Mouse (Mus musculus) embryonic facial prominence, embryonic 12.5 days (tissue): Measurements from ENCODE around the gene Capzb. TPM values are rescaled to one million over a fixed set of nuclear protein-coding genes. Genes with fewer than 3 reads are reported as not detected.
A peak's percentile ranks its signal among the peaks of the same experiment; 100 is the strongest.

Experiments
- ATAC-seq: fragments of 200-750 bp; cut with Nextera tagmentation; 2 replicates; pipeline ENCODE4 v1.8.0; 2017; ENCODE audit not compliant: insufficient number of reproducible peaks, insufficient read depth, low FRiP score, low TSS enrichment
- H3K27ac ChIP-seq: fragments of 300-500 bp; sonication (generic); 2 replicates; pipeline ENCODE4 v1.5.1; 2016; ENCODE audit warnings: mild to moderate bottlenecking
- H3K27me3 ChIP-seq: fragments of 300-500 bp; sonication (generic); 2 replicates; pipeline ENCODE4 v1.6.1; 2016; ENCODE audit warnings: mild to moderate bottlenecking, moderate library complexity
- H3K36me3 ChIP-seq: fragments of 300-500 bp; sonication (generic); 2 replicates; pipeline ENCODE4 v1.6.1; 2016; ENCODE audit warnings: mild to moderate bottlenecking
- H3K4me1 ChIP-seq: fragments of 300-500 bp; sonication (generic); 2 replicates; pipeline ENCODE4 v1.6.1; 2016
- H3K4me2 ChIP-seq: fragments of 300-500 bp; sonication (generic); replicated peaks from 2 replicates; pipeline ENCODE4 v1.6.1; 2016; ENCODE audit warnings: mild to moderate bottlenecking, moderate library complexity
- H3K4me3 ChIP-seq: fragments of 300-500 bp; sonication (generic); 2 replicates; pipeline ENCODE4 v1.5.1; 2016; ENCODE audit warnings: mild to moderate bottlenecking
- H3K9ac ChIP-seq: fragments of 300-500 bp; sonication (generic); 2 replicates; pipeline ENCODE4 v1.6.1; 2016; ENCODE audit warnings: mild to moderate bottlenecking, moderate library complexity
- H3K9me3 ChIP-seq: fragments of 300-500 bp; sonication (generic); 2 replicates; pipeline ENCODE4 v1.6.1; 2016; ENCODE audit warnings: mild to moderate bottlenecking, moderate library complexity
- WGBS: fragments of 180-500 bp; shearing (Covaris S2); methylation state at CpG from one replicate; pipeline ENCODE4 v1.1.7; 2016; 5-methylcytosine and 5-hydroxymethylcytosine counted together
- polyA plus RNA-seq: library from polyadenylated mRNA; unstranded; fragments of >200 nt; fragmentation: Nextera tagmentation; extraction: Ambion mirVana; gene quantifications from 2 replicates; pipeline ENCODE4 v1.2.1, GENCODE M21; 2016

Capzb gene
- polyA plus RNA-seq, 1 experiment from 2014 or later = 415 TPM

GRCm38 (mm10) chr4:139199703-139200340 is 7.1 kb downstream of the Capzb start:
- no peak overlapping the region for H3K4me2 ChIP-seq
- no peak for ATAC-seq
- H3K27me3 ChIP-seq = no peaks in the 10 kb centered on the region
- H3K9me3 ChIP-seq = no peaks in the 10 kb centered on the region
- no peak overlapping the region for H3K4me3 ChIP-seq
- no peak overlapping the region for H3K9ac ChIP-seq
- WGBS = 94% methylated on average over 8 of the region's 8 CpGs
- no peak overlapping the region for H3K27ac ChIP-seq
- peaks cover 25% of the 10 kb centered on the region for H3K4me1 ChIP-seq
- peaks cover 13% of the 10 kb centered on the region; the same call in 1 of the 2 replicates for H3K36me3 ChIP-seq

- H3K27me3 ChIP-seq = no peaks in the 10 kb centered on the region
- H3K27ac ChIP-seq = no peak overlapping the region
- WGBS = 94% methylated on average over 3 of the region's 3 CpGs
- H3K4me2 ChIP-seq = no peak overlapping the region
- H3K4me3 ChIP-seq = no peak overlapping the region
- H3K9ac ChIP-seq = no peak overlapping the region
- peaks cover 19% of the 10 kb centered on the region; the same call in 1 of the 2 replicates for H3K36me3 ChIP-seq
- H3K4me1 ChIP-seq = peaks cover 20% of the 10 kb centered on the region
- no peaks in the 10 kb centered on the region for H3K9me3 ChIP-seq
- no peak for ATAC-seq
Measured at GRCm38 (mm10) chr4:139200946-139201345, 8.2 kb downstream of the Capzb start.

GRCm38 (mm10) chr4:139202556-139202955 is 9.9 kb downstream of the Capzb start:
- no peaks in the 10 kb centered on the region for H3K27me3 ChIP-seq
- WGBS = 62% methylated on average over 7 of the region's 7 CpGs
- H3K4me3 ChIP-seq = no peak overlapping the region
- H3K4me1 ChIP-seq = peaks cover 18% of the 10 kb centered on the region
- H3K27ac ChIP-seq = no peak overlapping the region
- no peak overlapping the region for H3K9ac ChIP-seq
- no peak for ATAC-seq
- H3K4me2 ChIP-seq = no peak overlapping the region
- no peaks in the 10 kb centered on the region for H3K9me3 ChIP-seq
- H3K36me3 ChIP-seq = peaks cover 14% of the 10 kb centered on the region; the same call in 1 of the 2 replicates

- no peak overlapping the region for H3K27ac ChIP-seq
Measured at GRCm38 (mm10) chr4:139203381-139203780, 10.7 kb downstream of the Capzb start.

GRCm38 (mm10) chr4:139205842-139206241 is 13.1 kb downstream of the Capzb start:
- Histone ChIP-seq H3K27ac (no peak overlapping the region), H3K4me1 (peaks cover 32% of the 10 kb centered on the region), H3K9me3 (no peaks in the 10 kb centered on the region), H3K27me3 (no peaks in the 10 kb centered on the region), H3K9ac (no peak overlapping the region), H3K4me3 (no peak overlapping the region), H3K36me3 (0 out of 2 replicates have a peak, but pooled peaks cover 9% of the 10 kb centered on the region), H3K4me2 (no peak overlapping the region)
- 54% methylated on average over 5 of the region's 5 CpGs for WGBS
- ATAC-seq = no peak

More at GRCm38 (mm10) chr4:139203381-139203780, 10.7 kb downstream of the Capzb start:
- H3K4me3 ChIP-seq = no peak overlapping the region
- H3K36me3 ChIP-seq = peaks cover 14% of the 10 kb centered on the region; the same call in 1 of the 2 replicates
- H3K9ac ChIP-seq = no peak overlapping the region
- 65% methylated on average over 2 of the region's 2 CpGs for WGBS
- no peak overlapping the region for H3K4me2 ChIP-seq
- H3K4me1 ChIP-seq = peaks cover 18% of the 10 kb centered on the region
- no peaks in the 10 kb centered on the region for H3K9me3 ChIP-seq
- no peak for ATAC-seq
- no peaks in the 10 kb centered on the region for H3K27me3 ChIP-seq

- H3K4me3 ChIP-seq = no peak overlapping the region
- H3K4me2 ChIP-seq = no peak overlapping the region
- ATAC-seq = no peak
- H3K36me3 ChIP-seq = 0 out of 2 replicates have a peak, but pooled peaks cover 9% of the 10 kb centered on the region
- H3K27me3 ChIP-seq = no peaks in the 10 kb centered on the region
- H3K4me1 ChIP-seq = peaks cover 39% of the 10 kb centered on the region
- no peak overlapping the region for H3K9ac ChIP-seq
- H3K27ac ChIP-seq = no peak overlapping the region
- no peaks in the 10 kb centered on the region for H3K9me3 ChIP-seq
- 83% methylated on average over 8 of the region's 8 CpGs for WGBS
Measured at GRCm38 (mm10) chr4:139206353-139207045, 13.8 kb downstream of the Capzb start.

- H3K27ac ChIP-seq = peak overlapping the region; percentile 68
- 52% methylated on average over 9 of the region's 9 CpGs for WGBS
- no peak for ATAC-seq
- no peak overlapping the region for H3K4me2 ChIP-seq
- peaks cover 20% of the 10 kb centered on the region; the same call in 1 of the 2 replicates for H3K36me3 ChIP-seq
- H3K4me3 ChIP-seq = no peak overlapping the region
- H3K9me3 ChIP-seq = no peaks in the 10 kb centered on the region
- H3K4me1 ChIP-seq = peaks cover 56% of the 10 kb centered on the region
- no peak overlapping the region for H3K9ac ChIP-seq
- H3K27me3 ChIP-seq = no peaks in the 10 kb centered on the region
Measured at GRCm38 (mm10) chr4:139208236-139209129, 15.8 kb downstream of the Capzb start.

GRCm38 (mm10) chr4:139209130-139209840 is 16.6 kb downstream of the Capzb start:
- peak overlapping the region; percentile 68; the same call in 1 of the 2 replicates for H3K27ac ChIP-seq
- peaks cover 64% of the 10 kb centered on the region for H3K4me1 ChIP-seq
- no peaks in the 10 kb centered on the region for H3K27me3 ChIP-seq
- peaks cover 20% of the 10 kb centered on the region; the same call in 1 of the 2 replicates for H3K36me3 ChIP-seq
- 58% methylated on average over 5 of the region's 5 CpGs for WGBS
- H3K9me3 ChIP-seq = no peaks in the 10 kb centered on the region
- no peak for ATAC-seq
- H3K9ac ChIP-seq = no peak overlapping the region
- no peak overlapping the region for H3K4me2 ChIP-seq
- no peak overlapping the region for H3K4me3 ChIP-seq

- no peak for ATAC-seq
- H3K4me1 ChIP-seq = peaks cover 86% of the 10 kb centered on the region
- no peaks in the 10 kb centered on the region for H3K9me3 ChIP-seq
- H3K4me3 ChIP-seq = no peak overlapping the region
- H3K27ac ChIP-seq = peak overlapping the region; percentile 54; the same call in 1 of the 2 replicates
- H3K9ac ChIP-seq = no peak overlapping the region
- WGBS = 68% methylated on average over 17 of the region's 17 CpGs
- H3K4me2 ChIP-seq = peak overlapping the region; percentile 22; the same call in 1 of the 2 replicates
- H3K36me3 ChIP-seq = peaks cover 14% of the 10 kb centered on the region; the same call in 1 of the 2 replicates
- H3K27me3 ChIP-seq = no peaks in the 10 kb centered on the region
Measured at GRCm38 (mm10) chr4:139211975-139212831, 19.5 kb downstream of the Capzb start.

- Histone ChIP-seq H3K36me3 (peaks cover 14% of the 10 kb centered on the region; the same call in 1 of the 2 replicates), H3K27ac (peak overlapping the region; percentile 26; the same call in 1 of the 2 replicates)
Measured at GRCm38 (mm10) chr4:139213086-139213485, 20.4 kb downstream of the Capzb start.

More at GRCm38 (mm10) chr4:139213086-139213485, 20.4 kb downstream of the Capzb start:
- WGBS = 79% methylated on average over 10 of the region's 10 CpGs
- no peaks in the 10 kb centered on the region for H3K27me3 ChIP-seq
- ATAC-seq = no peak
- H3K4me2 ChIP-seq = peak overlapping the region; percentile 13; the same call in 1 of the 2 replicates
- no peak overlapping the region for H3K9ac ChIP-seq
- peaks cover 86% of the 10 kb centered on the region for H3K4me1 ChIP-seq
- H3K9me3 ChIP-seq = no peaks in the 10 kb centered on the region
- H3K4me3 ChIP-seq = no peak overlapping the region
